Mouse (Mus musculus) Muller cell, postnatal 12 days (primary cell): ENCODE results near the gene Gja10.

Source experiments
- DNase-seq: peaks from one replicate; pipeline ENCODE4 v3.0.0-alpha.2; 2015; ENCODE audit errors: inconsistent ontology term

The Gja10 gene

DNA sequence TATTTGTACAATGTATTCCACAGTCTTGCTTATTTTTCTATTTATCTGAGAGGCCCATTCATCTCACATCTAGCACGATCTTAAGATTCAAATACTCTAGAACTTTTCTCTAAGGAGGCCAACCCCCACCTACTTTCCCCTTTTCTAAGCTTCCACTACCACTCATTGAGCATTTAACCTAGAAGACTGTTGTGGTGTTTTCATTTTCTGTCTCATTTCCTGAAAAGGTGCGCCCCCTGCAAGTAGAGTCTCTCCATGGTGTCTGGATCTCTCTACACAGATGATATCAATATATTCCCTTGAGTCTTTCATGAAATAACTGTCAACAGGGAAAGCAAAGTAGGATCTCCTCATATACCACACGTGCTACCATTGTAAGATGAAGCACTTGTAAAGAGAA, at the start of gene Gja10:
Gene Gja10, minus strand, starts transcription at position 101 of the 400 bp plus-strand sequence.
- no peak for DNase-seq

DNA sequence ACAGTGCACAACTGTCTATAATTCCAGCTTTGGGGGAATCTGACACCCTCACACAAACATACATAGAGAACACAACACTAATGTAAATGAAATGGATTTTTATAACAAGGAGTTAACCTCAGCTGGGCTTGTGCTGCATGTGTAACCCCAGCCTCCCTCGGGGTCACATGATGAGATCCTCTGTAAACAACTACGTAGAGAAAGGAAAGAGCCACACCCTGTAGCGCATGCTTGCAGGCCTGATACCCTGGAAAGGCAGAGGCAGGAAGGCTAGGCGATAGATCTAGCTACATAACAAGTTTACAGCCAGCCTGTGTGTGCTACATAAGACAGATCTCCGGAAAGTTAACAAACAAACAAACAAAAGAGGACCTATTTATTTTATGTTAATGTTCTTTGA, 49.1 kb upstream of the Gja10 start:
- DNase-seq: no peak

DNA sequence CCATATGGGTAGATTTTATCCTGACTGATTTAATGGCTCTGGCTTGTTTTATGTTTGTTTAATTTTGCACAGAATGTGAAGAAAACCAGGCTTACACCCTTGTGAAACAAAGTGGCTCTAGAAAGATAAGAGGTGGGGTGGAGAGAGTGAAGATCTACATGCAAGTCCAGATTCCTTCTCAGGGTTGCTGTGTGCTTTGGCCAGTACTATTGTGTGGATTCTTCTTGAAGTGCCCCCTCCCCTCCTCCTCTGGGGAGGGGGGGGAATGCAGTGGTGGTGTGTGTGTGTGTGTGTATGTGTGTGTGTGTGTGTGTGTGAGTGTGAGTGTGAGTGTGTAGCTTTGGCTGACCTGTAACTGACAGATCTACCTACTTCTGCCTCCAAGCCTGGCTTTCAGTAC, 19.1 kb upstream of the Gja10 start:
- no peak for DNase-seq

DNA sequence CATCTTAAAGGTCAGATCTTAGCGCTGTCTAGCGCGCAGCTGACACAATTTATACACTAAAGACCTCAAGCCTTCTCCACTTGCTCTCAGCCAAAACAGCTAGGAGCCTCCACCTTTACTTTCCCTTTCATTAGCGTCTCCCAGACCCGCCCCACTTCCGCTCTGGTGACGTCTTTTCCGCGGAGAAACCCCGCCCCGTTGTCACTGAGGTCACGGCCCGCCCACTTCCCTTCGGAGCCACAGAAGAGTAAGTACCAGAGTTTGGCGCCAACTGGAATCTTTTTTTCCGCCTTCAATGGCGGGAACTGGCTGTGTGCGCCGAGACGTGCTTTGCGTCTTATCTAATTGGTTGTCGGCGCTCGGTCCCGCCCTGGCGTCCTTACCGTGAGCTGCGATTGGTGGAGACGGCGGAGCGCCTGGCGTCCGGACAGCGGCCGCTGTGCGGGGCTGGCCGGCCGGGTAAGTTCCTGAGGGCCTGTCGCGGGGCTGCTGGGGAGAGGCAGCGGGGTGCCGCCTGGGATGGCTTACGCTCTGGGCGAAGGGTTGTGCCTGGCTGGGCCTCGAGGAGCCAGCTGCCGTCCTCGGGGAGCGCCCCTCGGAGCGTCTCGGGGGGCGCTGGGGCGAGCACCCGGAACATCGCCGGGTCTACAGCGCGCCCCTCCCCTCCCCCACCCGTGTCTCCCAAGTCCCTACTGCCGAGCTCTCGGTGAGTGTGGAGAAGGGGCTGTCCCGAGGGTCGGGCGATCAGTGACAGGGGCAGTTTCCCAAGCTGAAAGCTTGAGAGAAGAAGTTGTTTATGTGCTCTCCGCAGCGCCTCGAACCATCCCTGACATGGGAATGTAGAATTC, 12.7 kb upstream of the Gja10 start, which contains the start of gene Casp8ap2:
Gene Casp8ap2, plus strand, starts transcription at position 418 of the 848 bp plus-strand sequence.
- DNase-seq: peak; percentile 99

DNA sequence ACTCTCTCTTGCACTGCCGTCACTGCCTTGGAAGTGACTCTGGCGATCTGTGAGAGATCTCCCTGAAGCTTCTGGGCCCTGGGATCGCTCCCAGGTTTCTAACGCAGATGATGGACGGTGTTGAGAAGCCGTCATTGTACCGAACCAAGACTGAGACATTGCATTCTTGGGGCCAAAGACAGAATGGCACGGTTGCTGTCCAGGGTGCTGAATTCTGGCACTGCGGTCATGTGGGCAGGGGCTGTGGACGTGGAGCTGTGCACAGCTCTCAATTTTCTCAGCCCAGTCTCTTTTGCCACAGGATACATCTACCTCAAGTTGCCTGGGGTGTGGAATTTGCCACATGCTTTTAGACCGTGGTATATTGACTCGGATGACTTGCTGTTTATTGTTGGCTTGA, 1.4 kb downstream of the Gja10 start:
- DNase-seq: peak; percentile 31

DNA sequence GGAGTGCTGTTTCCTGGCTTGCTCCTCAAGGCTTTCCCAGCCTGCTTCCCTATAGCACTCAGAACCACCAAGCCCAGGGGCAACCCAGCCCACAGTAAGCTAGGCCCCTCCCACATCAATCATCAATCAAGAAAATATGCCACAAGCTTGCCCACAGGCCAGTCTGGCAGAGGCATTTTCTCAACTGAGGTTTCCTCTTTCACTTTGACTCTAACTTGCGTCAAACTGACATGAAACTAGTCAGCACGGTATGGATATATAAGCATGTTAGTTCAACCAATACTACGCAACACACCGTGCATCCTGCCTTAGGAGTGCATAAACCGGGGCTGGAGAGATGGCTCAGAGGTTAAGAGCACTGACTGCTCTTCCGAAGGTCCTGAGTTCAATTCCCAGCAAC, 14.3 kb downstream of the Gja10 start:
- no peak for DNase-seq

DNA sequence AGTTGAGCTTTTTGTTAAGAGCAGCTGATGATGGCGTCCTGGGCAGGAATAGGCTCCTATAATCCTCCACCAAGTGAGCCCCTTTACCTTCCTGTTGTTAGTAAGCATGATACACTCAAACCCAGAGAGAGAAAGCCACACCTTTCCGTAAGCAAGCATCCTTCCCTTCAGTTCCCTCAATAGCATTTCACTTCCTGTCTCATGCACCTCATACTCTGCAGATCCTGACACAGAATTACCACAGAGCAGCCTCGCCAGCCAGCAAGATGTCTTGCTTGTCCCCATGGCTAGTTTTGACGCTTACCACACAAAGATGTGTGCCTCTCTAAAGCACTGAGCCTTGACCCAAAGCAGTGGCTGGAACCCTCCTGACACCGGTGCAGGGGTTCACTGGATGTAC, 15.0 kb downstream of the Gja10 start:
- DNase-seq: no peak

DNA sequence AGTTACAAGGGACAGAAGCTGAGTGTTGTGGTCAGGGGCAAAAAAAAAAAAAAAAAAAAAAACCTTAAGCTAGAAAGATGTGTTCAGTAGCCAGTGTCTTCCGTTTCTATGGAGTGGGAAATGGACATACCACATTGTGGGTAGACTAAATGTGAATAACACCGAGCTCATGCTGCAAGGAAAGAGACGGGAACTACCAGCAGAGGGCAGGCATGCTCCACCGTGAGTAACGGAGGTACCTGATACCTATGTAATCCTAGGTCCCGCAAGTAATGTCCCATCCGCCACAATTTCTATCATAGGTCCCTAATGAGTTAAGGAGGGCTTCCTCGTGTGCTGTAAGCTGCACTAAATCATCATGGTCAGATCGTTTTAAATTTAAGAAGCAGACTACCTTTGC, 16.0 kb downstream of the Gja10 start:
- DNase-seq: no peak

DNA sequence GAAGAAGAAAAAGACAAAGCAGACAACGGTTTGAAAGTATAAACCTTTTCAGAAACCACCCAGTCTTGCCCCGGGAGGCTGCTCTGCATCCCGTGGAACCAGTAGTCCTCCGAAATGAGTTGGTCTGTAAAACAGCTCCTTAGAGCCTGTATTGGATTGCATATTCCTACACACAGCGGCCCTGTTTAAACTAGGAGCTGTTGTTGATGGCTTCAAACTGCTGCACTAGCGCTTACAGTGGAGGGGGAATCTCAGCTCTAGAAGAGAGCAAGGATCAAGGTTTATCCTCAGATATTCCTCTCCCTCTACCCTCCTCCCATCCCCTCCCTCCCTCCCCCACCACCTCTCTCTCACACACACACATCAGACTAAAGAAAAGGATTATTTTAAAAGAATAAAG, 18.4 kb downstream of the Gja10 start:
- DNase-seq: no peak

DNA sequence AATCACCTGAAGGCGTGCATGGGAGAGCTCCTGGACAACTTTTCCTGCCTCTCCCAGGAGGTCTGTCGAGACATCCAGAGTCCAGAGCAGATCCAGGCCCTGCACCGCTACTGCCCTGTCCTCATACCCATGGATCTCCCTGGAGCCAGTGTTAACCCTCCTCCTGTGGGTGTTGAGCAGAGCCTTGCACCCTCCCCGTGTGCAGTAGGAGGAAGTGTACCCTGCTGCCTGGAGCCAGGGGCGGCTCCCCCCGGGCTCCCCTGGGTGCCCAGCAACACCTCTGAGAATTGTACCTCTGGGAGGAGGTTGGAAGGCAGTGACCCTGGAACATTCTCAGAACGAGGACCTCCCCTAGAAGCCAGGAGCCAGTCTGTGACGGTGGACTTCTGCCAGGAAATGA, 22.7 kb downstream of the Gja10 start:
- DNase-seq: no peak

DNA sequence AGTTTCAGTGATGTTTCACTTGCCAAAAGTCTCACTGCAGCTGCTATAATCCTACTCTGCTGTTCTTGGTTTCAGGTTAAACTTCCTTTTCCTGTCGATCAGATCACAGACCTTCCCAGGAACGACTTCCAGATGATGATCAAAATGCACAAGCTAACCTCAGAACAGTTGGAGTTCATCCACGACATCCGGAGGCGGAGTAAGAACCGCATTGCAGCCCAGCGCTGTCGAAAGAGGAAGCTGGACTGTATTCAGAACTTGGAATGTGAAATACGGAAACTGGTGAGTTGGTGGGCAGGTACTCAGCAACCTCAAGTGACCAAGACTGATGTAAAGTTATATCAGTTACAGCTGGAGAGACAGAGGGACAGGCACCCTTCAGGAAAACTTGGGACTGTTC, 27.4 kb downstream of the Gja10 start:
- DNase-seq: no peak

DNA sequence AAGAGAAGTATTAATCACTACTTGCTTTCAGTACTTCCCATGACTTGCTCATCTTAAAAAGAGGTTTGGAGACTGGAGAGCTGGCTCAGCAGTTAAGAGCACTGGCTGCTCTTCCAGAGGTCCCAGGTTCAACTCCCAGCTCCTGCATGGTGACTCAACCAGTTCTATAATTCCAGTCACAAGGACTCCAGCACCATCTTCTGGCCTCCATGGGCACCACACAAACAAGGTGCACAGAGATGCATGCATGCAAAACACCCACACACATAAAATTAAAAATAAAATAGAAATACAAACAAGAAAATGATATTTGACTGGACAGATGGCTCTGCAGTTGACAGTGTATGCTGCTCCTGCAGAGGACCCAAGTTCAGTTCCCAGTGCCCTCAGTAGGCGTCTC, 28.0 kb downstream of the Gja10 start:
- no peak for DNase-seq

DNA sequence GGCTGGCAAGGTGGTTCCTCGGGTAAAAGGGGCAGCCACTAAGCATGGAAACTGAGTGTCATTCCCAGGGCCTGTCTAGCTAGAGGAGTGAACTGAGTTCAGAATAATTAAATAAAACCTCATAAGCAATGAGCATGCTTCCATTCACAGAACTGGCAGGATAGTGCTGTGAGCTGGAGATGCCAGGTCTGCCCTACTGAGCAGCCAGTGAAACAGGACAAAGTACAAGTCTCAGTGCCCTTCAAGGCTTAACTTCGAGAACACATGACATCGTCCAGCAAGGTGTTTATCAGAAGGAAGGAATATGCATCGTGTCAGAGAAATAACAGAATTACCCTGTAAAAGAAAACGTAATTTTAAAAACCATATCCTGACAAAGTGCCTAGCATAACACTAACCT, 29.0 kb downstream of the Gja10 start:
- peak; percentile 32 for DNase-seq

DNA sequence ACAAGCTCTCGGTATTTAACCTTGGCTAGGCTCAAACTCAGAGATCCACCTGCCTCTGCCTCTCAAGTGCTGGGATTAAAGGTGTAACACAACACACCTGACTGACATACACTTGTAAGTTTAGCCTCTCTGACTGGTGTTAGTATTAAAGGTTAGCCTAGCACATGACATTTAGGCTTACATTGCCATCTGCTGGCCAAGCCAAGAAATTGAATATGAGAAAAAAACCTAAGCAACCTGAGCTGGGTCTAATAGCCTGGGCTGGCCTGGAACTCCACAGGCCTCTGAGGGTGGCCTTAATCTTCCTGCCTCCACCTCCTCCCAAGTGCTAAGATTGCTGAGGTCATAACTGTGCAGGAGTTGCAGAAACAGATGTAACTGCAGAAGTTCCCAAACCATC, 30.4 kb downstream of the Gja10 start:
- DNase-seq: peak; percentile 29

DNA sequence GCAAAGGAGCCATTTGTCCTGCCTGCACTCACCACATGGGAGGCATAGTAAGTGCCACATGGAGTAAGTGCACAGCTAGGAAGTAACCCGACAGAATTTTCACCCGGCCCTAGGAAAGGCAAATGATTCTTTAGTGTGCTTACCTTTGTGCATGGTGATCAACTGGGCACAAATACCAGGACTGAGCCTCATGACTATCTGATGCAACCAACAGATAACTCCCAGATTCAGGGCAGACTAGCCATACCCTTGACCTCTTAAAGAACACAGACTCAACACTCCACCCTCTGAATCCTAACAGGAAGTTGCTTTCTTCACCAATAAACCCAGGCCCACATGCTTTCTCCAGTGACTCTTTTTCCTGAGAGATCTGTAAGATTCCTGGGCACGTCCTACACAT, 31.1 kb downstream of the Gja10 start:
- no peak for DNase-seq

DNA sequence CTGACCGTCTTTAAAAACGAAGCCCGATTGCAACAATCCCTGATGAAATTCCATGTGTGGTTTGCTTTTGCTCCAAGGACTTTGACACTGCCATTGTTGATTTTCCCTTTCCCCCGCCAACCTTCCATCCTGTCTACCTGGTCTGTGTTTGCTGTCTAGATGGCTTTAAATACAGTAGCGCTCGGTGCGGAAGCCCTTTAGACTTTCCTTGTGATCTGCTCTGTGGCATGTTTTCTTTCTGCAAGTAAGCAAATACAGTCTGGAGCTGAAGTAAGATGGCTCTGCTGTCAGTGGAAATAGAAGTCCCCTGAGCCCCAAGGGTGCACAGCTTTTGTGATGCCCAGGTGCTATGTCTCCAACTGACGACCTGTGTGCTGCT, 31.6 kb downstream of the Gja10 start:
- no peak for DNase-seq

DNA sequence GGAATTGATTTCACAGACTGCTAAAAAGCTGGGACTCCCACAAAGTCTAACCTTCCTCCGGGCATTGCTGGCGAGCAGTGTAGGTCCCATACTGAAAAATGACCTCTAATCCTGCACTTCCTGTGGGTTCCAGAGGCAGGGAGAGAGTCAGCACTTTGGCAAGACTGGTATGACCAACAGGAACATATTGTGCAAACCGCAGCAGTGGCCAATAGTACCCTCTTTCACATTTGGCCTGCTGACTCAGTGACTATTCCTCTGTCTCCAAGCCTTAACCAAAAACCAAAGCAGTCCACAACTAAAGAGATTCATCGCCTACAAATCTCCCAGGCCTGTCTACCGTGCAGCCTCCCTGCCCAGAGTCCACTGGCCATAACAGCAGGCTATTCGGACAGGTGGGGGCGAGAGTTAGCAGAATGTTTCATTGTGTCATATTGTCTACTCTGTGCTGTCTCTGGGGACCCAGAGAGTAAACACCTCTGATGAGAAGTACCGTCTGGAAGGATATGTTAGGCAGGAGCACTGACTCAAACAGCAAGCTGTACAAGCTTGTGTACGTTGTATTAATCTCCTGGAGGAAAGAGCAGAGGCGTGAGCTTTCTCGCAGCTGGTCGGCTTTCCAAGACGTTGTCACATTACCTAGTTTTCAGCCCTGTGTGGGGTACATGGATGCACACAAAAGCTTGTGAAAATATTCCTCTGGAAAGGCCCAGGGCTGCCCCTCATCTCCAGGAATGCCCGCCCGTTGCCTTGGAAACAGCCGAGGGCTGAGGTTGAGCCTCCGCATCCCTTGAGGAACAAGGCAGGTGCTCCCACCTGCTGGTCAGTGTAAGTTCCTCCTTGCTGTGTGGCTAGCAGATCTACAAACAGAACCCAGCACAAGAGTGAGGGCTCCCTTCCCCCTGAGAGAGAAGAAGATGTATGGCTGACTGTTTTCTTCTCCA, 32.3 kb downstream of the Gja10 start:
- peak; percentile 66 for DNase-seq

DNA sequence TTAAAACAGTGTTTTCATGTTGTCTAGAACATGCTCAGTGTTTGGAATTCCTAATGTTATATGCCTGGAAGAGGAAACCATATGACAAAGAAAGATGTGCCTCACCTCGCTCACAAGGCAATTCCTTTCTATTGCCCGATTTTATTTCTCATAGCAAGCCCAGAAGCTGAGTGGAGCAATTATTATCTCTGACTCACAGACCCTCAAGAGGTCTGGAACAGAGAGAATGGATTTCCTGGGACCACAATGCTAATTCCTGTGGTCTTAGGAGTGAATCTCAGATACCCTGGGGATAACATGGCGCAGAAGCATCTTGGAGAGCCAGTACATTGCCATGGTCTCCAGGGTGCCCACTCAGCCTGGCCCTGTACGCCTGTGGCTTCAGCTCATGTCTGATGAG, 33.5 kb downstream of the Gja10 start:
- peak; percentile 45 for DNase-seq

DNA sequence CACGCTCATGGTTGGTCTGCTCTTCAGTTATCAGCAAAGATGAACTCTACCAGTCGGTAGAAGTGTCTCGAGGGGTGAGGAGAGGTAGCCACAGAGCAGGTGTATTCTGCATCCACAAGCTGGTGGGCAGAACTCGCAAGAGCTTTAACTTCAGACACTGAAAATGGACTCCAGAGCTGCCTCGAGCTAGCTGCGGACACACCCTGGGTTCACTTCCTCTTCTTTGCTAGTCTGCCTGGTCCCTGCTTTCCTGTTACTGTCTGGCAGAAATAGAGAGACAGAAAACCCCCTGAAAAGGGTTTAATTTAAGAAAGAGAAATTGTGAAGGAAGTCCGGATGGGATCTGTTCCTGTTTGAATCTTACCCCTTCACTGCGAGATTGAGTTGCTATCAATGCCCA, 37.6 kb downstream of the Gja10 start:
- DNase-seq: no peak

DNA sequence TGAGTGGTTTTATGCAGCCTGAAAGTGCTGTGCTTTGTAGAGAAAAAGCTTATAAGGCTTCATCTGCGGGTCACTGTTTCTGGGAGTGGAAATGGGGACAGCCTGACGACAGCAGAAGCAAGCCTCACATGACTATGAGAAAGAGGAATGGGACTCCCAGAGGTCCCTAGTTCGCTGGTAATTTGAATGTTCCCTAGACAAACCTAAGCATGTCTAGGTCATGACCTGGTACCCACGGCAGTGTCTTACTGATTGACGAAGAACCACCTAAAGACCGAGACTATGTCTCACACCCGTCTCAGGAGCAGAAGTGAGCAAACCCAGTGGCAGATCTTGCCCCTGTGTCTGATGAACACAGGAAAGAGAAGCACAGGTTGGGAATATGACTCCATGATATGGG, 38.1 kb downstream of the Gja10 start:
- DNase-seq: no peak

DNA sequence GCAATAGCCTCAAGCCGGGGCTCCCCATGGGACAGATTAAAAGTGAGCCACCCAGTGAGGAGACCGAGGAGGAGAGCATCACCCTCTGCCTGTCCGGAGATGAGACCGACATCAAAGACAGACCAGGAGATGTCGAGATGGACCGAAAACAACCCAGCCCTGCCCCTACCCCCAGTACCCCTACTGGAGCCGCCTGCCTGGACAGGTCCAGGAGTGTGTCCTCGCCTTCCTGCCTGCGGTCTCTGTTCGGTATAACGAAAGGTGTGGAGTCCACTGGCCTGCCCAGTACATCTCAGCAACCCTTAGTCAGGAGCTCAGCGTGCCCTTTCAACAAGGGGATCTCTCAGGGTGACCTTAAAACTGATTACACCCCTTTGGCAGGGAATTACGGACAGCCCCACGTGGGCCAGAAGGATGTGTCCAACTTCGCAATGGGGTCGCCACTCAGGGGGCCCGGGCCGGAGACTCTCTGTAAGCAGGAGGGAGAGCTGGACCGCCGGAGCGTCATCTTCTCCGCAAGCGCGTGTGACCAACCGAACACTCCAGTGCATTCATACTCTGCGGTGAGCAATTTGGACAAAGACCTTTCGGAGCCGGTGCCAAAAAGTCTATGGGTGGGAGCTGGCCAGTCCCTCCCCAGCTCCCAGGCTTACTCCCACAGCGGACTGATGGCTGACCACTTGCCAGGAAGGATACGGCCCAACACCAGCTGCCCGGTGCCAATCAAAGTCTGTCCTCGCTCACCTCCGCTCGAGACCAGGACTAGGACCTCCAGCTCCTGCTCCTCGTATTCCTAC, 40.0 kb downstream of the Gja10 start:
- DNase-seq: peak; percentile 48

DNA sequence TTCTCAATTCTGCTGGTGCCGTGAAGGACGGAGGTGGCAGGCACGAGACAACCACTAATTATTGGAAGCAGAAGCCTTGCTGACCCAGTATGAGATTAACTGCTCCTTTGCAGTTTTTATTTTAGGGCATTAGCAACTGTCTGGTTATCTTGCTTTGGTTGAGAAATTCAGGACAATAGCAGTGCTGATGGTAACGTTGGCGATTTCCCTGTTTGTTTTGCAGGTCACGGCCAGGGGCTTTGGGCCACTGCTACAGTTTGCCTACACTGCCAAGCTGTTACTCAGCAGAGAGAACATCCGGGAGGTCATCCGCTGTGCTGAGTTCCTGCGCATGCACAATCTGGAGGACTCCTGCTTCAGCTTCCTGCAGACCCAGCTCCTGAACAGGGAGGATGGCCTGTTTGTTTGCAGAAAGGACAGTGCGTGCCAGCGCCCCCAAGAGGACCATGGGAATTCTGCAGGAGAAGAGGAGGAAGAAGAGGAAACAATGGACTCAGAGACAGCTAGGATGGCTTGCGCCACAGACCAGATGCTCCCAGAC, 40.9 kb downstream of the Gja10 start:
- peak; percentile 91 for DNase-seq
